Mouse (Mus musculus): ENCODE measurements at regions not wholly inside any gene's neighbourhood (a gene's known extent, or its start where the extent isn't known, plus 50 kb on each side); places are given as distances from the start of the nearest gene placed in this dataset.

- no peak for DNase-seq (ENCODE audit: low spot score)
These were observed 243.9 kb downstream of the Sipa1l2 start for GRCm38 (mm10) chr8:125325736-125326135.

- DNase-seq (ENCODE audit: low spot score) = no peak
These were observed 247.0 kb downstream of the Sipa1l2 start for GRCm38 (mm10) chr8:125322561-125322960.

GRCm38 (mm10) chr8:125317584-125317991 is 252.0 kb downstream of the Sipa1l2 start:
- DNase-seq (ENCODE audit: low spot score) = peak; percentile 54

- no peak for DNase-seq (ENCODE audit: low spot score)
These were observed 253.9 kb downstream of the Sipa1l2 start for GRCm38 (mm10) chr8:125315736-125316135.

DNA sequence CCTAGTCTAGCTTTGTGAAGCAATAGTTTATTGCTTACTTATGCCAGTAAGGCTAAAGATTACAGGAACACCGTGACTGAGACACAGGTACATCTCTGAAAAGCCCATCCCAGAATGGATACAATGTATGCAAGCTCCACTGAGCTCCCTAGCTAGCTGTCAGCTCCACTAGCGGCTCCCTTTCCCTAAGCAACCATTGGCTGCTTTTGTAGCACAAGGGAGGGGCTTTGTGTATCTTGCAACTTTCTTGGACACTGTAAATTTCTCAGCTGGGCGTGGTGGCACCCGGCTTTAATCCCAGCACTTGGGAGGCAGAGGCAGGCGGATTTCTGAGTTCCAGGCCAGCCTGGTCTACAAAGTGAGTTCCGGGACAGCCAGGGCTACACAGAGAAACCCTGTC is 254.6 kb downstream of the Sipa1l2 start:
- no peak for DNase-seq (ENCODE audit: low spot score)

- no peak for DNase-seq (ENCODE audit: low spot score)
These were observed 255.2 kb downstream of the Sipa1l2 start for GRCm38 (mm10) chr8:125314221-125314984.

DNA sequence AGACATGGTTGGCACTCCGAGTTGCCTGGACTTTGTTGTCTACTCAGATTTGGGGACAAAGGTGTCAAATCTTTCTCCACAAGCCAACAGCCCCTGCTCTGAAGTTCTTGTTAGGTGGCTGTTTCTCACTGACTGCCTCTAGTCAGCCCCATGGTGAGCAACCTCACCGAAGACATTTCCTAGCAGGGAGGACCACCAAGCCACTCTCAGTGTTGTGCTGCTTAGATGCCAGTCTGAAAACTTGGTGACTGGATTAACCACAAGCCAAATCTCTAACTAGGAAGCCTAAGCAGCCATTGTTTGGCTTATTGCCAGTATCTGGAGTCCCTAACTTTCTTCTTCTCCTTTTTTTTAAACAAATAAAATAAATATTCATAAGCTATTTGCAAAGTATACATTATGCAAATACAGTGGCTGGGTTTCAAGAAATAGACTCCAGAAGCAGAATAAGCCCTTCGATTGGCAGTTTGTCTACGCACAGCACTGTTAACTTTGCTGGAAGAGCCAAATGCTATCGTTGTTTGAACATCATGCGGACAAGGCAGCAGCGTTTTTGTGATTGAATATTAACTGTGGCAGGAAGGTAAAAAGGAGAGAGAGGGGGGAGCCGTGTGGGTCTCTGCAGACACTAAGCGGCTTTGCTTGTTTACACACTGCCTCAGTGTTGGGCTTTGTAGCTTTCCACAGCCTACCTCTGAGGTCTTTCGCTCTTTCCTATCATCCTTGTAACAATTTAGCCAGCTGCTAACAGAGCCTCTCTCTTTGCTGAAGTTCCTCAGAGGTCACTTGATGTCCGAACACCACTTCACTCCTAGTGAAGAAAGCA is 257.4 kb downstream of the Disc1 start:
- DNase-seq (ENCODE audit: low spot score) = no peak
